In genomic region chr3:104962141-104962611, GRCm38 (mm10) we compare ENCODE assay signal across 8 mouse cellular contexts. TPM values are rescaled to one million over a fixed set of nuclear protein-coding genes. Genes with fewer than 3 reads are reported as not detected.
DNase-seq lines count a peak whose midpoint lies in the region; ATAC-seq lines count a peak whose summit lies in the region.

No protein-coding gene starts in this region.

- peak overlapping the region; percentile 48 for H3K4me3 ChIP-seq in forebrain, embryonic 14.5 days (ENCODE audit: low read depth, low read length)
- H3K4me3 ChIP-seq in midbrain, embryonic 14.5 days (replicated peaks; ENCODE audit: low read depth, low read length), result peak overlapping the region; percentile 53

- no peak overlapping the region for H3K27ac ChIP-seq in forebrain, embryonic 14.5 days (ENCODE audit: low read depth, low read length)
- no peak overlapping the region for H3K27ac ChIP-seq in midbrain, embryonic 14.5 days (replicated peaks; ENCODE audit: low read depth, low read length)

- peak; percentile 36 for ATAC-seq in forebrain, embryonic 14.5 days
- ATAC-seq in midbrain, embryonic 14.5 days (ENCODE audit: low FRiP score, low TSS enrichment), result no peak

- peaks cover 51% of the 10 kb centered on the region for H3K27me3 ChIP-seq in forebrain, embryonic 14.5 days (replicated peaks; ENCODE audit: control insufficient read depth, insufficient read depth, low read length)
- peaks cover 56% of the 10 kb centered on the region for H3K27me3 ChIP-seq in midbrain, embryonic 14.5 days (ENCODE audit: control insufficient read depth, insufficient read depth, low read length)

- 3% methylated on average over 31 of the region's 31 CpGs for WGBS in forebrain, embryonic 14.5 days
- WGBS in midbrain, embryonic 14.5 days, result under 1% methylated on average over 31 of the region's 31 CpGs

- peak; percentile 41 for DNase-seq in ovary, postnatal 36 days (ENCODE audit: low spot score)
- DNase-seq in ovary, postnatal 10 days (ENCODE audit: low spot score), result no peak
- no peak for DNase-seq in forebrain, embryonic 14.5 days (ENCODE audit: low spot score)
- DNase-seq in kidney, postnatal 10 days, result peak; percentile 69
- peak; percentile 43 for DNase-seq in midbrain, embryonic 14.5 days
- DNase-seq in ovary, postnatal 14 days (ENCODE audit: low spot score), result no peak
- no peak for DNase-seq in right cerebral cortex, postnatal 4 days
- no peak for DNase-seq in cerebellum, adult 11 months

- H3K4me2 ChIP-seq in forebrain, embryonic 14.5 days (ENCODE audit: low read length), result peak overlapping the region; percentile 66
- peak overlapping the region; percentile 69 for H3K4me2 ChIP-seq in midbrain, embryonic 14.5 days (ENCODE audit: low read length)

- H3K9ac ChIP-seq in forebrain, embryonic 14.5 days (ENCODE audit: low read length), result peak overlapping the region; percentile 54; the same call in 1 of the 2 replicates
- H3K9ac ChIP-seq in midbrain, embryonic 14.5 days (replicated peaks; ENCODE audit: low read length), result peak overlapping the region; percentile 47; the same call in 1 of the 2 replicates

- no peaks in the 10 kb centered on the region for H3K9me3 ChIP-seq in forebrain, embryonic 14.5 days (replicated peaks; ENCODE audit: control insufficient read depth, low read length)
- no peaks in the 10 kb centered on the region for H3K9me3 ChIP-seq in midbrain, embryonic 14.5 days (ENCODE audit: control insufficient read depth, low read length)

- H3K36me3 ChIP-seq in forebrain, embryonic 14.5 days (ENCODE audit: control insufficient read depth, insufficient read depth, low read length), result no peaks in the 10 kb centered on the region
- no peaks in the 10 kb centered on the region for H3K36me3 ChIP-seq in midbrain, embryonic 14.5 days (ENCODE audit: control insufficient read depth, insufficient read depth, low read length)

- H3K4me1 ChIP-seq in forebrain, embryonic 14.5 days (ENCODE audit: control insufficient read depth, insufficient read depth, low read length), result peaks cover 3% of the 10 kb centered on the region; the same call in 1 of the 2 replicates
- H3K4me1 ChIP-seq in midbrain, embryonic 14.5 days (ENCODE audit: control insufficient read depth, insufficient read depth, low read length), result peaks cover 12% of the 10 kb centered on the region; the same call in 1 of the 2 replicates

RNA-seq across cellular contexts. Expression of gene Wnt2b, which starts 0.5 kb away (rescaled TPM):
- polyA plus RNA-seq in forebrain, embryonic 14.5 days (2014; fragmentation: Nextera tagmentation; extraction: Ambion mirVana), result 0.38 and 0.83 TPM in 2 replicates
- polyA plus RNA-seq in midbrain, embryonic 14.5 days (2014; fragmentation: Nextera tagmentation; extraction: Ambion mirVana), result 0.65 and 0.93 TPM in 2 replicates

Comparison
In these comparisons a context has a peak if more than half of its experiments do, and no peak if none do; other contexts are left out.
1. DNase-seq: peak in ovary, postnatal 36 days (single experiment), kidney, postnatal 10 days (single experiment) and midbrain, embryonic 14.5 days (single experiment); none in ovary, postnatal 10 days (single experiment), forebrain, embryonic 14.5 days (single experiment), ovary, postnatal 14 days (single experiment), right cerebral cortex, postnatal 4 days (single experiment) and cerebellum, adult 11 months (single experiment).